Mouse (Mus musculus) stomach, postnatal 0 days (tissue): ENCODE measurements around the gene Slc44a1. TPM values are rescaled to one million over a fixed set of nuclear protein-coding genes. Genes with fewer than 3 reads are reported as not detected.

Experiments used
- ATAC-seq: fragments of 200-750 bp; cut with Nextera tagmentation; 2 replicates; pipeline ENCODE4 v1.8.0; 2017; ENCODE audit not compliant: low FRiP score, low TSS enrichment
- DNase-seq: peaks from one replicate; pipeline ENCODE4 v3.0.0-alpha.2; 2016; ENCODE audit warnings: low spot score
- H3K27ac ChIP-seq: fragments of 300-500 bp; sonication (generic); replicated peaks from 2 replicates; pipeline ENCODE4 v1.5.1; 2014; ENCODE audit warnings: mild to moderate bottlenecking, control low read depth
- H3K27me3 ChIP-seq: fragments of 300-500 bp; sonication (generic); 2 replicates; pipeline ENCODE4 v1.6.1; 2014; ENCODE audit warnings: low read length; ENCODE audit not compliant: control insufficient read depth, insufficient read depth
- H3K36me3 ChIP-seq: fragments of 300-500 bp; sonication (generic); 2 replicates; pipeline ENCODE4 v1.6.1; 2014; ENCODE audit warnings: low read length, mixed read lengths; ENCODE audit not compliant: control insufficient read depth, insufficient read depth
- H3K4me1 ChIP-seq: fragments of 300-500 bp; sonication (generic); replicated peaks from 2 replicates; pipeline ENCODE4 v1.6.1; 2014; ENCODE audit warnings: antibody characterized with exemption; ENCODE audit not compliant: control insufficient read depth, insufficient read depth
- H3K4me2 ChIP-seq: fragments of 300-500 bp; sonication (generic); replicated peaks from 2 replicates; pipeline ENCODE4 v1.6.1; 2014; ENCODE audit warnings: low read depth, mild to moderate bottlenecking, control low read depth, moderate library complexity
- H3K4me3 ChIP-seq: fragments of 300-500 bp; sonication (generic); 2 replicates; pipeline ENCODE4 v1.5.1; 2014; ENCODE audit warnings: low read depth, low read length, control low read depth
- H3K9ac ChIP-seq: fragments of 300-500 bp; sonication (generic); 2 replicates; pipeline ENCODE4 v1.6.1; 2014; ENCODE audit warnings: mild to moderate bottlenecking, low read length, control low read depth, mixed read lengths
- H3K9me3 ChIP-seq: fragments of 300-500 bp; sonication (generic); 2 replicates; pipeline ENCODE4 v1.6.1; 2016; ENCODE audit warnings: low read length; ENCODE audit not compliant: control insufficient read depth
- CTCF ChIP-seq: IDR thresholded peaks from 2 replicates; pipeline ENCODE4 v1.5.1; 2016; ENCODE audit warnings: antibody characterized with exemption, low read depth, mild to moderate bottlenecking, moderate library complexity
- EP300 ChIP-seq: optimal IDR thresholded peaks from 2 replicates; pipeline ENCODE3; 2016; ENCODE audit warnings: antibody characterized with exemption
- WGBS: fragments of 180-500 bp; shearing (Covaris S2); extraction: QIAGEN DNeasy Blood & Tissue Kit; methylation state at CpG from one replicate; pipeline ENCODE4 v1.1.7; 2014; 5-methylcytosine and 5-hydroxymethylcytosine counted together
- polyA plus RNA-seq: library from polyadenylated mRNA; unstranded; fragments of >200 nt; fragmentation: Nextera tagmentation; extraction: Ambion mirVana; gene quantifications from 2 replicates; pipeline ENCODE4 v1.2.1, GENCODE M21; 2015

Slc44a1 gene
- 31.9 and 33.9 TPM in 2 replicates for polyA plus RNA-seq

DNA sequence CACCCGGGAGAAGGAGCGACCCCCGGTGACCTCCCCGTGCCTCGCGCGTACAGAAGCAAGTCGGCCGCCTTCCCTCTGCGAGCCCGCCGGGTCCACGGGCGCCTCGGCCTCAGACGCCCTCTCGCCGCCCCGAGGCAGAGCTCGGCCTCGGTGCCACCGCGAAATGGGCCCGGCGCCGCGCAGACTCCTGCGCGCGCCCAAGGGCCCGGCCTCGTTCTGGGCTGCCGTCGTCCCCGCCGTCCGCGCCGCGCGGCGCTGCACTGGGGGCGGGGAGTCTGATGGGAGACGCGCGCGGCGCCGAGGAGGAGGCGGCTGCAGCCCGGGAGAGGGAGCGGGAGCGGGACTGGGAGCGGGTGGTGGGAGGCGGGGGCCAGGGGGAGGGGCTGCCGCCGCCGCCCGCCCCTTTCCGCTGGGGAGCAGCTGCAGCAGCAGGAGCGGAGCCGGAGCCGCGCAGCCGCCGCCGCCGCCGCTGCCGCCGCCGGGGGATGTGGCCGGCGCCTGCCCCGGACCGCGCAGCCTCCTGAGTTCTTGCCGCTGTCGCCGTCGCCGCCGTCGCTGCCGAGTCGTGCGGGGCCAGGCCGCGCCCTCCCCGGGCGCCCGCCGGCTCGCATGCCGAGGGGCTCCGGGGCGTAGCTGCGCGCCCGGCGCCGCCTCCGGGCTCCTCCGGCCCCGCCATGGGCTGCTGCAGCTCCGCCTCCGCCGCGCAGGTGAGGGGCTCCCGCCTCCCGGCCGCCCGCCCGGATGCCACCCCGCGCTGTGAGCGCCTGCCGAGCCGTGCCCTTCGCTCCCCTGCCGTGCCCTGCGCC is at the start of gene Slc44a1:
Gene Slc44a1 (plus strand): TSS at position 404 of the 806 bp plus-strand sequence.
- Histone ChIP-seq H3K27me3 (no peaks in the 10 kb centered on the region), H3K4me2 (peak within 1 kb of the TSS; percentile 92), H3K9ac (peak within 1 kb of the TSS; percentile 88), H3K4me3 (peak within 1 kb of the TSS; percentile 91), H3K4me1 (no peaks in the 10 kb centered on the region; the same call in 1 of the 2 replicates), H3K36me3 (no peaks in the 10 kb centered on the region), H3K9me3 (no peaks in the 10 kb centered on the region), H3K27ac (peak within 1 kb of the TSS; percentile 96)
- ATAC-seq = peak; percentile 97
- peak; percentile 29; the same call in 1 of the 2 replicates for TF ChIP-seq CTCF
- no peak for TF ChIP-seq EP300
- WGBS = under 1% methylated on average over 68 of the region's 122 CpGs
- DNase-seq = peak; percentile 95

GRCm38 (mm10) chr4:53395002-53395401 is 45.2 kb upstream of the Slc44a1 start:
- TF ChIP-seq EP300 (no peak), CTCF (no peak)
- Histone ChIP-seq H3K27ac (no peak overlapping the region), H3K4me2 (no peak overlapping the region), H3K4me3 (no peak overlapping the region), H3K36me3 (no peaks in the 10 kb centered on the region), H3K4me1 (peaks cover 10% of the 10 kb centered on the region; the same call in 1 of the 2 replicates), H3K9me3 (no peaks in the 10 kb centered on the region), H3K9ac (no peak overlapping the region), H3K27me3 (no peaks in the 10 kb centered on the region)
- whole genome bisulfite sequencing = 46% methylated on average over 3 of the region's 3 CpGs
- no peak for ATAC-seq
- no peak for DNase-seq

DNA sequence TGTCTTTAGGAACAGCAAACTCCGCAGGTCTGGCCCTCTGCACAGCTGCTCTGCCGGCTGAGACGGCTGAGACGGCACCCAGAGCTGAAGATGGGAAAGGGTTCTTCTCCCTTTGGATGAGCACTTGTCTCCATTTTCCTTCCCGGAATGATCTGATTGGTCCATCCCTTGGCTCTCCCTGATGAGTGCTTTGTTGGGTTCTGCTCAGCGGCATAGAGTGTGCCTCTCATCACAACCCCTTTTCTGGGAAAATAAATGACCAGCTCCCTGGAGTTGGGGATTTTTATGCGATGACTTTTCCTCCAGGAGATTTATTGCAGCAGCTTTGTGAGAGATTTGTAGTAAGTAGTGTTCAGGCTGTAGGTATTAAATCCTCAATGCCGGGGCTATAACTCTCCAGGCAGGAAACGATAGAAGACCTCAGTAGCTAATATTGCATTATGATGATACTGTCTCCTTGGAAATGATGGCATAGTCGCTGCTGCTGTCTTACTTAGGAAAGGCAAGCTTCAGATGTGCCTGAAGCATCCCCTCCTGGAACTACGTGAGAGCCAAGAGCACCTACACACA is 43.5 kb upstream of the Slc44a1 start:
- H3K9me3 ChIP-seq = no peaks in the 10 kb centered on the region
- TF ChIP-seq EP300 (no peak), CTCF (no peak)
- H3K9ac ChIP-seq = no peak overlapping the region
- no peak overlapping the region for H3K4me2 ChIP-seq
- H3K27ac ChIP-seq = no peak overlapping the region
- WGBS = 63% methylated on average over 11 of the region's 11 CpGs
- H3K27me3 ChIP-seq = no peaks in the 10 kb centered on the region
- DNase-seq (no peak), ATAC-seq (no peak)
- no peaks in the 10 kb centered on the region for H3K36me3 ChIP-seq
- no peak overlapping the region for H3K4me3 ChIP-seq
- peaks cover 10% of the 10 kb centered on the region; the same call in 1 of the 2 replicates for H3K4me1 ChIP-seq

DNA sequence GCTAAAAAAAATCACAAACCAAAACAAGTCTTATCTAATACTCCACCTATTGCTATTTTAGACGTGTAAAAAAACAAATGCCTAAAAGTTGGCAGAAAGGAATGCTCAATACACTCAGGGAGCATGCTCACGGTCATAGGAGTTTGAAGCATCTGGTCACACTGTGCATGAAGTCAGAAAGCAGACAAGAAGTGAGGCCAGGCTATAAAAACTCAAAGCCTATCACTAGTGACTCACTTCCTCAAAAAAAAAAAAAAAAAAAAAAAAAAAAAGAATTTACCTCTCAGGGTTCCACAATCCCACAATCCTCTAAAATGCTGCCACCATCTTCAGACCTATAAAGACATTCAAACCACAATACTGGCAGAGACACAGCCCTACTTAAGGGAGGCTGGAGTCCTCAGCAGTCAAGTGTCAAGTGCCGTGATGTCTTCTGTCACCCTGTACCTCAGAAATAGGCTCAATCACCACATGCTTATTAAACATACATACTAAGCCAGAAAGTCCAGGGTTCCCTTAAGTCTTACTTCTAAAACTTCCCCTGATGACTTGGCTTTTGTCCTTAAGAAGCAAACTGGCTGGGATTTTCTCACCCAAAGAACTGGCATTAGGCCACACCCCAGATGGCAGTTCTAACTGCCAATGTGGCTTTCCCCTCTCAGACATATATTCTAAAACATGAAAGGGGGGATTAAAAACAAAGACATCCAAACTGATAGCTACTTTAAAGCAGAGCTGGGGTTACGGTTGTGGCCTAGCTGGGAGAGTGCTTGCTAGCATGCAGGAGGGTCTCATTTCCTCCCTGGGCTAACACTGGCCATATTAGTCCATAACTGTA is 42.7 kb upstream of the Slc44a1 start:
- no peak for TF ChIP-seq CTCF
- no peak for TF ChIP-seq EP300
- H3K27me3 ChIP-seq = no peaks in the 10 kb centered on the region
- H3K9me3 ChIP-seq = no peaks in the 10 kb centered on the region
- WGBS = 47% methylated on average over 4 of the region's 4 CpGs
- no peak for ATAC-seq
- peaks cover 10% of the 10 kb centered on the region; the same call in 1 of the 2 replicates for H3K4me1 ChIP-seq
- H3K9ac ChIP-seq = no peak overlapping the region
- H3K36me3 ChIP-seq = no peaks in the 10 kb centered on the region
- H3K4me2 ChIP-seq = no peak overlapping the region
- no peak overlapping the region for H3K27ac ChIP-seq
- no peak for DNase-seq
- H3K4me3 ChIP-seq = no peak overlapping the region

- Histone ChIP-seq H3K36me3 (no peaks in the 10 kb centered on the region), H3K9ac (no peak overlapping the region), H3K27me3 (no peaks in the 10 kb centered on the region), H3K4me3 (no peak overlapping the region), H3K4me2 (no peak overlapping the region), H3K4me1 (peaks cover 10% of the 10 kb centered on the region; the same call in 1 of the 2 replicates), H3K27ac (no peak overlapping the region), H3K9me3 (no peaks in the 10 kb centered on the region)
- WGBS = 52% methylated on average over 5 of the region's 5 CpGs
- DNase-seq (no peak), ATAC-seq (no peak)
- TF ChIP-seq CTCF (no peak), EP300 (no peak)
These were observed 41.7 kb upstream of the Slc44a1 start for GRCm38 (mm10) chr4:53398561-53398960.
